Mouse (Mus musculus): ENCODE measurements at regions not wholly inside any gene's neighbourhood (a gene's known extent, or its start where the extent isn't known, plus 50 kb on each side); places are given as distances from the start of the nearest gene placed in this dataset.

- no peak for TF ChIP-seq CTCF (IDR thresholded peaks at IDR 0.05; ENCODE audit: low read depth)
- TF ChIP-seq EP300 (IDR thresholded peaks at IDR 0.05; ENCODE audit: low read depth) = no peak
These were observed 82.5 kb downstream of the Pttg1 start for GRCm38 (mm10) chr11:43343574-43343973.

All from heart, postnatal 0 days (tissue).